8 mouse cellular contexts compared by ENCODE assay signal in the genomic region with DNA sequence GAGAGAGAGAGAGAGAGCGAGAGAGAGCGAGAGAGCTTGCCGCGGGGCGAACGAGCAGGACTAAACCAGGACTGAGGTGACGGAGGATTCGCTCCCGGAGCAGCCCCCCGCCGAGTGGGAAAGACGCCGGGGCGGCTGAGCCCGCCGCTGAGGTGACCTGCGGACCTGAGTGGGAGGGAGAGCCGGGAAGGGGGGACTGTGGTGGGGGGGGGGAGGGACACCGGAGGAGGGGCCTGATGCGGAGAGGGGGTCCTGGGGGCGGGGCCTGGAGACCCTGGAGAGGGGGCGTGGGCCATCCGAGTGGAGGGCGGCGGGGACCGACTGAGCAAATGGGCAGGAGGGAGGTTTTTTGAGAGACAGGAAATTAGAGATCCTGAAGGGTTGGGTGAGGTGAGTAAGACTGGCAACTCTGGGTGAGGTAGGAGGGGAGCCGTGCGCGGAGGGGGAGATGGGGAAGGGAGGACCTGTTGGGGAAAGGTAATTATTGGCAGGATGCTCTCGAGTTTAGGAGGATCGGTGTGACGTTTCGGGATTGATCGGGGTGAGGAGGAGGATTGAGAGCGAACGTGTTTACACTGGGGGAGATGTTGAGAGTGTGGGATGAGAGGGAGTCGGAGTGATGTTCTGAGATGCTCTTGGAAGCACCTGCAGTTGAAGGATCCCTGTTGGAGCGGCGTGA. TPM values are rescaled to one million over a fixed set of nuclear protein-coding genes. Genes with fewer than 3 reads are reported as not detected.
DNase-seq lines count a peak whose midpoint lies in the region; ATAC-seq and TF ChIP-seq lines count a peak whose summit lies in the region.

No protein-coding gene starts in this region.

- peak overlapping the region; percentile 73 to 90 (median 78) for H3K4me3 ChIP-seq in CH12.LX (replicated peaks in 1 of 3; ENCODE audit: low read depth in 2 of 3, low read length in 2 of 3, poor library complexity in 1 of 3)
- peak overlapping the region; percentile 71 for H3K4me3 ChIP-seq in hindbrain, embryonic 10.5 days
- peak overlapping the region; percentile 69 for H3K4me3 ChIP-seq in midbrain, embryonic 12.5 days
- H3K4me3 ChIP-seq in testis, adult 2 months (ENCODE audit: control insufficient read depth, low read depth, low read length), result peak overlapping the region; percentile 92

- H3K4me1 ChIP-seq in CH12.LX (ENCODE audit: control insufficient read depth in 1 of 2, insufficient read depth in 2 of 2), result peaks cover 7 to 17% of the 10 kb centered on the region in 2 experiments
- peaks cover 32% of the 10 kb centered on the region for H3K4me1 ChIP-seq in hindbrain, embryonic 10.5 days (replicated peaks)
- H3K4me1 ChIP-seq in midbrain, embryonic 12.5 days, result peaks cover 11% of the 10 kb centered on the region; the same call in 1 of the 2 replicates
- H3K4me1 ChIP-seq in testis, adult 2 months (ENCODE audit: control insufficient read depth, insufficient read depth, low read length), result peaks cover 4% of the 10 kb centered on the region

- in situ Hi-C loops in CH12.LX (cut with MboI; ENCODE audit: low pct_ligation_motif_present, low pct_unique_long_range_greater_than_20kb, low sequenced_read_pairs), result loop anchor here (5.0 kb wide), 1 partner anchor 38 kb away; no protein-coding TSS in a partner anchor

- H3K27me3 ChIP-seq in CH12.LX (replicated peaks), result no peaks in the 10 kb centered on the region
- no peaks in the 10 kb centered on the region for H3K27me3 ChIP-seq in hindbrain, embryonic 10.5 days (ENCODE audit: insufficient read depth, poor library complexity, severe bottlenecking)
- peaks cover 3% of the 10 kb centered on the region; the same call in 1 of the 2 replicates for H3K27me3 ChIP-seq in midbrain, embryonic 12.5 days
- H3K27me3 ChIP-seq in testis, adult 2 months (ENCODE audit: control insufficient read depth, insufficient read depth, low read length), result no peaks in the 10 kb centered on the region

- no peak; the same call in 1 of the 2 replicates for TF ChIP-seq EP300 in CH12.LX (IDR thresholded peaks at IDR 0.05; ENCODE audit: low read length)

- TF ChIP-seq POLR2A in CH12.LX (IDR thresholded peaks at IDR 0.05; ENCODE audit: low read depth, low read length), result no peak
- TF ChIP-seq POLR2A in testis, adult 2 months (IDR thresholded peaks at IDR 0.05; ENCODE audit: control insufficient read depth, low read depth, low read length), result peak; percentile 25

- peak overlapping the region; percentile 54; the same call in 1 of the 2 replicates for H3K27ac ChIP-seq in CH12.LX (ENCODE audit: insufficient read depth, low read depth)
- peak overlapping the region; percentile 95 for H3K27ac ChIP-seq in hindbrain, embryonic 10.5 days
- peak overlapping the region; percentile 94 for H3K27ac ChIP-seq in midbrain, embryonic 12.5 days (replicated peaks)
- H3K27ac ChIP-seq in testis, adult 2 months (ENCODE audit: control insufficient read depth, insufficient read depth, low read depth, low read length), result peak overlapping the region; percentile 59

- H3K79me2 ChIP-seq in CH12.LX (replicated peaks; ENCODE audit: control insufficient read depth, extremely low read depth, insufficient read depth, poor library complexity, severe bottlenecking), result peaks cover 22% of the 10 kb centered on the region

- peak; percentile 72 for DNase-seq in cerebellum, adult 9-10 months
- no peak for DNase-seq in cerebellum, adult 11 months
- peak; percentile 53 for DNase-seq in CH12.LX (ENCODE audit: extremely low read depth)
- DNase-seq in embryo, embryonic 9.5 days (ENCODE audit: extremely low spot score), result peak; percentile 86
- DNase-seq in hindbrain, embryonic 10.5 days (ENCODE audit: low spot score), result peak; percentile 82
- DNase-seq in left cerebral cortex, postnatal 4 days, result peak; percentile 88

- ATAC-seq in midbrain, embryonic 12.5 days (ENCODE audit: low FRiP score, low read depth), result peak; percentile 78

- TF ChIP-seq CTCF in CH12.LX (conservative IDR thresholded peaks at IDR 0.05 in 1 of 2, IDR thresholded peaks at IDR 0.05 in 1 of 2; ENCODE audit: low read depth in 2 of 2, low read length in 2 of 2), result no peak
- no peak for TF ChIP-seq CTCF in testis, adult 2 months (IDR thresholded peaks at IDR 0.05; ENCODE audit: control insufficient read depth, insufficient read depth, insufficient replicate concordance, low read depth, low read length)

- WGBS in hindbrain, embryonic 10.5 days, result under 1% methylated on average over 39 of the region's 39 CpGs
- WGBS in midbrain, embryonic 12.5 days, result 2% methylated on average over 36 of the region's 39 CpGs

- intact Hi-C loops in left cerebral cortex, postnatal 4 days (cut with DNase I), result no loop called here

- H3K36me3 ChIP-seq in CH12.LX (replicated peaks in 1 of 2; ENCODE audit: control insufficient read depth in 1 of 2, insufficient read depth in 1 of 2, low read length in 1 of 2), result peaks cover 18 to 30% of the 10 kb centered on the region in 2 experiments
- peaks cover 31% of the 10 kb centered on the region for H3K36me3 ChIP-seq in hindbrain, embryonic 10.5 days
- H3K36me3 ChIP-seq in midbrain, embryonic 12.5 days, result peaks cover 27% of the 10 kb centered on the region
- no peaks in the 10 kb centered on the region; the same call in 1 of the 2 replicates for H3K36me3 ChIP-seq in testis, adult 2 months (ENCODE audit: control insufficient read depth, insufficient read depth, low read length)

- no peaks in the 10 kb centered on the region for H3K9me3 ChIP-seq in CH12.LX (replicated peaks; ENCODE audit: low read length)
- H3K9me3 ChIP-seq in hindbrain, embryonic 10.5 days, result no peaks in the 10 kb centered on the region
- H3K9me3 ChIP-seq in midbrain, embryonic 12.5 days, result no peaks in the 10 kb centered on the region

- dilution Hi-C loops in CH12.LX (cut with MboI; ENCODE audit: extremely low pct_ligation_motif_present, extremely low pct_unique_long_range_greater_than_20kb, low sequenced_read_pairs), result no loop called here

- no peak for TF ChIP-seq RAD21 in CH12.LX (IDR thresholded peaks at IDR 0.05; ENCODE audit: low read depth, low read length)

- peak overlapping the region; percentile 90 for H3K9ac ChIP-seq in CH12.LX (ENCODE audit: insufficient read depth, low read depth)
- H3K9ac ChIP-seq in midbrain, embryonic 12.5 days (replicated peaks), result peak overlapping the region; percentile 79

- peak overlapping the region; percentile 41 for H3K4me2 ChIP-seq in CH12.LX (ENCODE audit: insufficient read depth, low read depth, poor library complexity, severe bottlenecking)
- H3K4me2 ChIP-seq in midbrain, embryonic 12.5 days (replicated peaks), result peak overlapping the region; percentile 70

TF ChIP-seq in CH12.LX, 34 proteins besides CTCF, POLR2A, EP300 and RAD21:
- TF ChIP-seq RCOR1 (conservative IDR thresholded peaks at IDR 0.05; ENCODE audit: low read depth, low read length) (peak; percentile 34; the same call in 1 of the 2 replicates), MEF2A (IDR thresholded peaks at IDR 0.05; ENCODE audit: borderline replicate concordance, low read depth, low read length) (no peak), CHD1 (IDR thresholded peaks at IDR 0.05; ENCODE audit: low read depth, low read length) (0 out of 2 replicates have a peak, but pooled peaks have one; percentile 60), ELF1 (IDR thresholded peaks at IDR 0.05; ENCODE audit: low read depth, low read length) (no peak), USF2 (conservative IDR thresholded peaks at IDR 0.05; ENCODE audit: low read depth, low read length) (no peak), PAX5 (IDR thresholded peaks at IDR 0.05; ENCODE audit: low read length) (no peak)

RNA-seq across cellular contexts. Expression of a gene that starts 0.5 kb away (rescaled TPM):
- 4.7 TPM in 2 replicates for total RNA-seq in CH12.LX (2012; rRNA removed)
- total RNA-seq in CH12.LX (2014; rRNA removed), result 1.9 and 2.1 TPM in 2 replicates
- polyA plus RNA-seq in CH12.LX (2012; ENCODE audit: insufficient read length, low read depth), result 7.7 and 9.7 TPM in 2 replicates
- polyA plus RNA-seq in hindbrain, embryonic 10.5 days (2016; fragmentation: Nextera tagmentation; extraction: Ambion mirVana), result 4.6 and 4.7 TPM in 2 replicates
- 10 to 100 TPM; 22.1 to 24.3 TPM for total RNA-seq in left cerebral cortex, postnatal 4 days (2021)
- polyA plus RNA-seq in midbrain, embryonic 12.5 days (2016; fragmentation: Nextera tagmentation; extraction: Ambion mirVana), result 4.9 TPM in 2 replicates
- polyA plus RNA-seq in testis, adult 2 months (2012; rRNA removed), result 4.3 and 6.4 TPM in 2 replicates

RNA-seq across cellular contexts. Expression of a gene that starts 27.3 kb away (rescaled TPM):
- total RNA-seq in CH12.LX (2012; rRNA removed), result 0.04 and 0.08 TPM in 2 replicates
- total RNA-seq in CH12.LX (2014; rRNA removed), result 0.11 TPM in 1 of 2 replicates, not detected in the other
- polyA plus RNA-seq in CH12.LX (2012; ENCODE audit: insufficient read length, low read depth), result 0.25 and 0.29 TPM in 2 replicates
- 1.1 and 2.2 TPM in 2 replicates for polyA plus RNA-seq in hindbrain, embryonic 10.5 days (2016; fragmentation: Nextera tagmentation; extraction: Ambion mirVana)
- 10 to 100 TPM; 87.3 to 91.8 TPM for total RNA-seq in left cerebral cortex, postnatal 4 days (2021)
- 3.0 and 3.1 TPM in 2 replicates for polyA plus RNA-seq in midbrain, embryonic 12.5 days (2016; fragmentation: Nextera tagmentation; extraction: Ambion mirVana)
- polyA plus RNA-seq in testis, adult 2 months (2012; rRNA removed), result 2.2 and 2.7 TPM in 2 replicates

RNA-seq across cellular contexts. Expression of a gene that starts 43.7 kb away (rescaled TPM):
- total RNA-seq in CH12.LX (2012; rRNA removed) (47.4 and 78.9 TPM in 2 replicates), CH12.LX (2014; rRNA removed) (93.7 and 99.3 TPM in 2 replicates)
- polyA plus RNA-seq in CH12.LX (2012; ENCODE audit: insufficient read length, low read depth), result 81.3 and 91.9 TPM in 2 replicates
- 45.3 and 63.7 TPM in 2 replicates for polyA plus RNA-seq in hindbrain, embryonic 10.5 days (2016; fragmentation: Nextera tagmentation; extraction: Ambion mirVana)
- 1 to 10 TPM; 1.4 to 1.8 TPM for total RNA-seq in left cerebral cortex, postnatal 4 days (2021)
- 28.3 and 29.0 TPM in 2 replicates for polyA plus RNA-seq in midbrain, embryonic 12.5 days (2016; fragmentation: Nextera tagmentation; extraction: Ambion mirVana)
- polyA plus RNA-seq in testis, adult 2 months (2012; rRNA removed), result 2.5 and 2.9 TPM in 2 replicates

RNA-seq across cellular contexts. Expression of a gene that starts 59.2 kb away (rescaled TPM):
- total RNA-seq in CH12.LX (2012; rRNA removed) (16.7 and 18.3 TPM in 2 replicates), CH12.LX (2014; rRNA removed) (14.4 and 14.7 TPM in 2 replicates)
- 71.7 and 93.0 TPM in 2 replicates for polyA plus RNA-seq in CH12.LX (2012; ENCODE audit: insufficient read length, low read depth)
- 49.5 and 55.9 TPM in 2 replicates for polyA plus RNA-seq in hindbrain, embryonic 10.5 days (2016; fragmentation: Nextera tagmentation; extraction: Ambion mirVana)
- total RNA-seq in left cerebral cortex, postnatal 4 days (2021), result 10 to 100 TPM; 61.0 to 67.1 TPM
- polyA plus RNA-seq in midbrain, embryonic 12.5 days (2016; fragmentation: Nextera tagmentation; extraction: Ambion mirVana), result 65.5 and 74.2 TPM in 2 replicates
- 22.0 and 24.9 TPM in 2 replicates for polyA plus RNA-seq in testis, adult 2 months (2012; rRNA removed)
